Mouse (Mus musculus) ES-E14 (cell line): ENCODE results near the gene Tap2.
"Not testable (repeated sequence)": the region's sequence is repeated elsewhere in the genome, so short reads cannot be mapped to it uniquely, and the experiment has no call there.

Experiments used
- HCFC1 ChIP-seq: IDR thresholded peaks from 2 replicates; pipeline ENCODE4 v1.6.1; 2012; ENCODE audit warnings: low read length, inconsistent platforms, borderline replicate concordance; ENCODE audit not compliant: insufficient read depth
- ZC3H11A ChIP-seq: IDR thresholded peaks from 2 replicates; pipeline ENCODE4 v1.6.1; 2012; ENCODE audit warnings: low read depth, mild to moderate bottlenecking, inconsistent platforms, low read length, borderline replicate concordance
- ZNF384 ChIP-seq: IDR thresholded peaks from 2 replicates; pipeline ENCODE4 v1.6.1; 2012; ENCODE audit warnings: low read depth, low read length, inconsistent platforms

GRCm38 (mm10) chr17:34220401-34220800, 17.1 kb downstream of the Tap2 start:
- not testable (repeated sequence) for TF ChIP-seq ZC3H11A, HCFC1, ZNF384
